Mouse (Mus musculus): ENCODE data around the gene Fmo3.

GRCm38 (mm10) chr1:162914932-162915556 is 69.3 kb downstream of the Fmo3 start:
- TF ChIP-seq GATA1 (IDR thresholded peaks at IDR 0.05; ENCODE audit: borderline replicate concordance, low read length) (no peak), FLI1 (IDR thresholded peaks at IDR 0.05; ENCODE audit: low read length) (no peak)

Data from megakaryocyte, embryonic 14.5 days (primary cell).